Mouse (Mus musculus): ENCODE data around the gene Cyld.

Cyld gene

DNA sequence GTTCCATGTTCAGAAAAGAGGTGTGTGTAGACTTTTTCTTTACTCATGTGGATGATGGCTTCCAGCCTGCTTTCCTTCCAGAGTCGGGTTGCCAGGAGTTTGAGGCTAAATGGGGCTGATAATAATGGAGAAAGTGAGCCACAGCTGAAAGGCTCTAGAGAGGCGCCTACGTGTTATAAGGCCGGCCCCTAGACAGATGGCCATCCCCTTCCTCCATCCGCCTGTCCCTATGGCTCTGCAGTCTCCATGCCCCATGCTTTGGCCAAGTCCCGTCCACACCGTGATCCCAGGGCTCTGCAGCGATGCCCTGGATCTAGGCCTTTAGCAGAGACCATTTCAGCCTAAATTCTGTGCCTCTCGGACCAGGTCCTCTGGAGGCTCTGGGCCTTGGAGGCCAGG, 96.5 kb downstream of the Cyld start:
- DNase-seq (ENCODE audit: low read depth), result no peak

DNA sequence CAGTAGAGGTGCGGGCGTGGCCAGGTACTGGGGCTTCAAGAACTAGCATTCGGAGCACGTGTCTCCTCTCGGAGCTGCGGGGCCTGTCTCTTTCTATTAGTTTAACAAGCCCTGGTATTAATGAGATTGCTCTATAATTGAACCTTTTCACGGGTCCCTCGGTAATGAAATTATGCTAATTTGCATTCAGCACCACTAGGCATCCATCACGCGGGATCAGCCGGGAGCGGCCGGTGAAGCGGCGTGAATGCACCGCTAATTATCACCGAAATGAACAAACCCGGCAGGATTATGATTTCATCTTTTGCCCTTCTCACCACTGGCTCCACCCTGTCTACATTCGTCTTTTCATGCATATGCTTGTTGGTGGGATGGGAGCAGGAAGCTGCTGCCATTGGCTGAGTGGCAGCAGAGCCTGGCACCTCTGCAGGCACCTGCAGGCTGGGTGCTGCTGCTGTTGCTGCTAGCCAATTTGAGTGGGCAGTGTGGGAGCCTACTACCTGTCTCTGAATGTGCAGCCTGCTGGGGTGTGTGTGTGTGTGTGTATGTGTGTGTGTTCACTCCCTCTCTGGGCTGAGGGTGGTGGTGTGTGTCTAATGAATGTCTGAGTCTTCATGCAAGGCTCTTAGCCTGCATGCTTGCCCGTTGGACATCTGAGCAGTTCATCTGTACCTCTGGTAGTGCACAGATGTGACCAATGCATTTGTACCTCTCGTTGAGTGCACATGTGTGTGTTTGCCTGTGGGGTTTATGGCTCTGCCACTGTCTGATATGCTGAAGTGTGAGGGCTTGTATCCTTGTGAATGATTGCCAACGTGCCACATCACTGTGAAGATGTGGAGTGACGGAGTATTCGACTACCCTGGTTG, 97.2 kb downstream of the Cyld start:
- no peak for DNase-seq (ENCODE audit: low read depth)

DNA sequence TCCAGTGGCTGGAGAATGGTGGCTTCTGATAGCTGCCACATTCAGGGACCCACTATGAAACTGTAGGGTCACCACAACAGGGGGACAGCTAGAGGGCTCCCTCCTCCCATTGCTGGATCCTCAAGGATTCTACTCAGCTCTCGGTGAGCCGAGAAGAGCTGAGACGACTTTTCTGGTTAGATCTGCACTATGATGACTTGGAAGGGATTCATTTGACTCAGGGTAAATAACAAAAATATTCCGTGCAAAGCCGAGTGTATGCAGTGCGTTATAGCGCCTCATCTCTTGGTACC, 97.7 kb downstream of the Cyld start:
- DNase-seq (ENCODE audit: low read depth), result no peak

DNA sequence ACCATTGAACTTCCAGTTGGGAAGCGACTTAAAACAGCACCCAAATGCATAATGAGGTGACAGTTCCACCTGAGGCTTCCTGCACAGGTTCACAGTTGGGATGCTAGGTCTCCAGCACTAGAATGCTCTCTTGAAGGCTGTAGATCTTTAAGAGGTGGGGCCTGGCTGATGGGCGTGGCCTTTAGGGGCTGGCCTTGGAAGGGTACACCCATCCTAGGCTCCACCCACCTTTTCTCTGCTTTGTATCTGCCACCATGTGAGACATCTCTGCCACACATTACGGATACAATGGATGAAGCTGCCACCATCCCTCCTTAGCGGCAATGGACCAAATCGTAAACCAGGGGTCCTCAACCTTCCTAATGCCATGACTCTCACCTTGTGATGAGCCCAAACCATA, 99.1 kb downstream of the Cyld start:
- peak; percentile 2 for DNase-seq (ENCODE audit: low read depth)

DNA sequence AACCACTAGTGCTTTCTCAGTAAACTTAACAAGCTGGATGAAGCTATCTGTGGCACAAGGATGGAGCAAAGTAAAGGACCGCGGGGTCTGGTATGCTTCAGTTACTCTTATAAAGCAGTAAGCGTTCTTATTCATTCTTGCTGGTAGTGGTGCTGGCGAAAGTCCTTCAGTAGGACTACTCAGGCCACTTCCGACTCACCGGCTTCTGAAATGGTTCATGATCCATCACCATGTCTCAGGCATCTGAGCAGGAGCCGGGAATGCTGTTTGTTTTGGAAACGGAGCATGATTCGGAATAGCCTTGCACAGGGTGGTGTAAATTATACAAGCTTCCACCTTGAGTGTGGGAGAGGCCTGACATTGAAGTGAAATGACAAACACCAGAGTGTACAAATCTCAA, 99.8 kb downstream of the Cyld start:
- DNase-seq (ENCODE audit: low read depth), result no peak
